Mouse (Mus musculus): Measurements from ENCODE around the gene Efhd1. TPM values are rescaled to one million over a fixed set of nuclear protein-coding genes. Genes with fewer than 3 reads are reported as not detected.

Gene Efhd1
- polyA plus RNA-seq, 2 experiments: not detected

- Histone ChIP-seq H3K36me3 (replicated peaks; ENCODE audit: control insufficient read depth, insufficient read depth, low read depth) (no peaks in the 10 kb centered on the region), H3K4me3 (ENCODE audit: insufficient read depth in 1 of 2, low read depth in 2 of 2, low read length in 2 of 2) (no peak overlapping the region), H3K9me3 (ENCODE audit: control insufficient read depth, low read length) (no peaks in the 10 kb centered on the region; the same call in 1 of the 2 replicates), H3K27ac (no peak overlapping the region), H3K27me3 (ENCODE audit: control insufficient read depth, insufficient read depth, low read length) (no peaks in the 10 kb centered on the region), H3K9ac (replicated peaks) (no peak overlapping the region), H3K4me2 (ENCODE audit: low read depth) (no peak overlapping the region), H3K4me1 (replicated peaks; ENCODE audit: control insufficient read depth in 2 of 2, insufficient read depth in 2 of 2, low read length in 1 of 2) (no peaks in the 10 kb centered on the region)
- ATAC-seq (ENCODE audit: insufficient read depth) (no peak), DNase-seq (ENCODE audit: low read depth in 3 of 3, low spot score in 3 of 3) (no peak)
- no peak for TF ChIP-seq EP300 (IDR thresholded peaks at IDR 0.05; ENCODE audit: low read depth)
- no peak for TF ChIP-seq CTCF (IDR thresholded peaks at IDR 0.05; ENCODE audit: low read depth)
- 0% methylated on average over 1 of the region's 1 CpGs for WGBS (ENCODE audit: insufficient replicate concordance)
Measured at GRCm38 (mm10) chr1:87321071-87321470, 56.9 kb downstream of the Efhd1 start.

DNA sequence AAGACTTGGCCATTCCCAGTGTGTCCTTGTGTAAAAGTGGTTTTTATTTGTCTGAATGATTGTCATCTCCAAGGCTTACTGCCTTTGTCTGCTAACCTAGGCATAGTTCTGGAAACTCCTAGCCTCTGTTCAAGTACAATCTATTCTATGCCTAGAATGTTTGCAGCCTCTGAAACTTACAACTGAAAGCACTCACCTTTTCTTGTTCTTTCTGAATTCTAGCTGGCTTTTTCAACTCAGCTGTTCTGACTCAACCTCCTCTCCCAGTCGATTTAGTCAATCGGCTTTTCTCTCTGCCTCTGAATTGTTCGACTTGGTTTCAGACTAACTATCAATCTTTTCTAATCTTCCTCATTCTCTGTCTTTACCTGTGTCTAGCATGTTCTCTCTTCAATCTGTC lies 58.6 kb downstream of the Efhd1 start:
- no peak overlapping the region for H3K4me2 ChIP-seq (ENCODE audit: low read depth)
- H3K27me3 ChIP-seq (ENCODE audit: control insufficient read depth, insufficient read depth, low read length): no peaks in the 10 kb centered on the region
- H3K9me3 ChIP-seq (ENCODE audit: control insufficient read depth, low read length): no peaks in the 10 kb centered on the region; the same call in 1 of the 2 replicates
- no peak overlapping the region for H3K27ac ChIP-seq
- TF ChIP-seq EP300 (IDR thresholded peaks at IDR 0.05; ENCODE audit: low read depth) (no peak), CTCF (IDR thresholded peaks at IDR 0.05; ENCODE audit: low read depth) (no peak)
- WGBS (ENCODE audit: insufficient replicate concordance): 64% methylated on average over 3 of the region's 3 CpGs
- no peak overlapping the region for H3K4me3 ChIP-seq (ENCODE audit: insufficient read depth in 1 of 2, low read depth in 2 of 2, low read length in 2 of 2)
- H3K4me1 ChIP-seq (replicated peaks; ENCODE audit: control insufficient read depth in 2 of 2, insufficient read depth in 2 of 2, low read length in 1 of 2): peaks cover 0 to 5% of the 10 kb centered on the region in 2 experiments; a peak in 2 of 4 replicates
- no peak for ATAC-seq (ENCODE audit: insufficient read depth)
- no peaks in the 10 kb centered on the region for H3K36me3 ChIP-seq (replicated peaks; ENCODE audit: control insufficient read depth, insufficient read depth, low read depth)
- no peak for DNase-seq (ENCODE audit: low read depth in 3 of 3, low spot score in 3 of 3)
- no peak overlapping the region for H3K9ac ChIP-seq (replicated peaks)

- Histone ChIP-seq H3K9ac (replicated peaks) (no peak overlapping the region), H3K27ac (no peak overlapping the region), H3K4me3 (ENCODE audit: insufficient read depth in 1 of 2, low read depth in 2 of 2, low read length in 2 of 2) (no peak overlapping the region), H3K36me3 (replicated peaks; ENCODE audit: control insufficient read depth, insufficient read depth, low read depth) (no peaks in the 10 kb centered on the region), H3K4me2 (ENCODE audit: low read depth) (no peak overlapping the region), H3K27me3 (ENCODE audit: control insufficient read depth, insufficient read depth, low read length) (no peaks in the 10 kb centered on the region), H3K4me1 (replicated peaks; ENCODE audit: control insufficient read depth in 2 of 2, insufficient read depth in 2 of 2, low read length in 1 of 2) (peaks cover 7 to 11% of the 10 kb centered on the region in 2 experiments), H3K9me3 (ENCODE audit: control insufficient read depth, low read length) (no peaks in the 10 kb centered on the region; the same call in 1 of the 2 replicates)
- ATAC-seq (ENCODE audit: insufficient read depth) (no peak), DNase-seq (ENCODE audit: low read depth in 3 of 3, low spot score in 3 of 3) (no peak)
- no peak for TF ChIP-seq EP300 (IDR thresholded peaks at IDR 0.05; ENCODE audit: low read depth)
Measured at GRCm38 (mm10) chr1:87324649-87325048, 60.5 kb downstream of the Efhd1 start.

DNA sequence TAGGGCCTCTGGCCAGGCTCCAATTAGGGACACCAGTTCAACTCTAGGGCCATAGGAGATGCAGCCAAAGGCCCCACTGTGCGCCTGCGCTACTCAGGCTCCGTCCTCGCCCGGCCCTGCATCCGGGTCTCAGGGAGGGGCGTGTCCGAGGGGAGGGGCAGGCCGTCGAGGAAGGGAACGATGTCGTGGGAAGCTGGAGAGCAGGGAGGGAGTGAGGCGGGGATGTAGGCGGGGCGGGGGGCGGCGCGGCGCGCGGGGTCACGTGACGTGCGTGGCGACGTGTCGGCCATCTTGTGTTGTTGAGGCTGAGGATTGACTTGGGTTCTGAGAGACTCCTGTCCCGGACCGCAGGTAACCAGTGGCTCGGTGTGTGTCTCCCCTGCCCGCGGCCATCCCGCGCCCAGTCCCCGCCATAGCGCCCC lies 62.6 kb downstream of the Efhd1 start, which contains the start of gene Gigyf2:
Gene Gigyf2 (plus strand): TSS at position 257 of the 422 bp plus-strand sequence.
- Histone ChIP-seq H3K36me3 (replicated peaks; ENCODE audit: control insufficient read depth, insufficient read depth, low read depth) (no peaks in the 10 kb centered on the region; the same call in 1 of the 2 replicates), H3K9ac (replicated peaks) (peak within 1 kb of the TSS; percentile 84), H3K4me3 (ENCODE audit: insufficient read depth in 1 of 2, low read depth in 2 of 2, low read length in 2 of 2) (peak within 1 kb of the TSS; percentile 79 to 81), H3K4me2 (ENCODE audit: low read depth) (peak within 1 kb of the TSS; percentile 90), H3K4me1 (replicated peaks; ENCODE audit: control insufficient read depth in 2 of 2, insufficient read depth in 2 of 2, low read length in 1 of 2) (peaks cover 8 to 11% of the 10 kb centered on the region in 2 experiments), H3K27ac (peak within 1 kb of the TSS; percentile 46), H3K27me3 (ENCODE audit: control insufficient read depth, insufficient read depth, low read length) (no peaks in the 10 kb centered on the region), H3K9me3 (ENCODE audit: control insufficient read depth, low read length) (no peaks in the 10 kb centered on the region)
- TF ChIP-seq EP300 (IDR thresholded peaks at IDR 0.05; ENCODE audit: low read depth): no peak
- peak; percentile 97 for ATAC-seq (ENCODE audit: insufficient read depth)
- WGBS (ENCODE audit: insufficient replicate concordance): 2% methylated on average over 35 of the region's 36 CpGs
- DNase-seq (ENCODE audit: low read depth in 3 of 3, low spot score in 3 of 3): peak; percentile 89 to 92 (median 89)

- H3K36me3 ChIP-seq (replicated peaks; ENCODE audit: control insufficient read depth, insufficient read depth, low read depth): peaks cover under 1% of the 10 kb centered on the region; the same call in 1 of the 2 replicates
- peaks cover 8 to 11% of the 10 kb centered on the region in 2 experiments for H3K4me1 ChIP-seq (replicated peaks; ENCODE audit: control insufficient read depth in 2 of 2, insufficient read depth in 2 of 2, low read length in 1 of 2)
- under 1% methylated on average over 53 of the region's 53 CpGs for WGBS (ENCODE audit: insufficient replicate concordance)
- TF ChIP-seq CTCF (IDR thresholded peaks at IDR 0.05; ENCODE audit: low read depth): no peak
- no peak for TF ChIP-seq EP300 (IDR thresholded peaks at IDR 0.05; ENCODE audit: low read depth)
- no peaks in the 10 kb centered on the region for H3K9me3 ChIP-seq (ENCODE audit: control insufficient read depth, low read length)
- peak; percentile 15 to 41 (median 28) for DNase-seq (ENCODE audit: low read depth in 3 of 3, low spot score in 3 of 3)
- peak overlapping the region; percentile 79 to 81 for H3K4me3 ChIP-seq (ENCODE audit: insufficient read depth in 1 of 2, low read depth in 2 of 2, low read length in 2 of 2)
- H3K4me2 ChIP-seq (ENCODE audit: low read depth): peak overlapping the region; percentile 90
- peak overlapping the region; percentile 84 for H3K9ac ChIP-seq (replicated peaks)
- H3K27ac ChIP-seq: peak overlapping the region; percentile 46
- H3K27me3 ChIP-seq (ENCODE audit: control insufficient read depth, insufficient read depth, low read length): no peaks in the 10 kb centered on the region
- peak; percentile 79 for ATAC-seq (ENCODE audit: insufficient read depth)
Measured at GRCm38 (mm10) chr1:87327165-87327861, 63.1 kb downstream of the Efhd1 start.
